Mouse (Mus musculus): ENCODE measurements around the gene Abcc1.

Gene Abcc1

DNA sequence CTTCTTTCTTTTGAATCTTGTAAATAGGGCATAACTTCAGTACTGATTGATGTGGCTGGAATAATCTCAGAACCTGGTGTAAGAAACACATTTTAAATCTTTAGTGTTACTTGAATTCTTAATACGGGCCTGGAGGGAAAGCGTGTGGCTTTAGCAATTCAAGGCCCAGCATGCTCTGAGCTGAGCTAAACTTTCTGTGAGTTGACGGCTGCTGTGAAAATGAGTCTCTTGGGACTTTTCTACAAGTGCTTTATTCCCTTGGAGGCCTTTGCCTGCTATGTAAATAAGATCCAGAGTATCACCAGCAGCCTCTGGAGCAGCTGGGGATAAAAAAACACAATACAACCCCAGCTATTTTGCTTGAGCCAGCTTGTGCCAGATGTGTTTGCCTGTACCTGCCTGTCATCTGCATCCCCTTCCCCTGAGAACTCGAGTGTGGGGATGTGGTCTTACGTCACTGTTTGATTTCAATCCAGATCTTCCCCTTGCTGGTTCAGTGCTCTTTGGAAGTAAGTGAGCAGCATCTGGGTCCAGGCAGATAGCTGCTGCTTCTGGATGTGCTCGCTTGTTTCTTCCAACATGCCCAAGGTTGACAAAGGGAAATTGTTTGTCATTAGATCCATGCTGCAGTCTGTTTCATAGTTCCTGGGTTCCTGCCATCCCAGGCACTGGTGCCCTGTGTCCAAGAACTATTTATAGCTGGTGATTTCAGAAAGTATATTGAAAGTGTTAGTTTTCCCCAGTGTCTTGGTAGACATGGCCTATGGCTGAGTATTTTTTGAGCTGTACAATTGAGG lies 82.9 kb downstream of the Abcc1 start:
- no peak for DNase-seq

DNA sequence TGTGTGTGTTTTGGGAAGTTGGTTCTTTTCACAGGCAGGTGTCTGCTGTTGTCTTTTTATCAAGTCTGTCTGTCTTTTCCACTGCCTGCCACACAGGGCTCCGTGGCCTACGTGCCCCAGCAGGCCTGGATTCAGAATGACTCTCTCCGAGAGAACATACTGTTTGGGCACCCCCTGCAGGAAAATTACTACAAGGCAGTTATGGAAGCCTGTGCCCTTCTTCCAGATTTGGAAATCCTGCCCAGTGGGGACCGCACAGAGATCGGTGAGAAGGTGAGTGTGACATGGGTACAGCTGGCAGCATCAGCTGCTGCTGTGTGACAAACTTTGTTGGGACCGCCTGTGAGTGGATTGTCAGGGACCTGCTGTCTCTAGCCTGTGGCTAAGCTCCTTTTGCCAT lies 83.8 kb downstream of the Abcc1 start:
- DNase-seq, result no peak

DNA sequence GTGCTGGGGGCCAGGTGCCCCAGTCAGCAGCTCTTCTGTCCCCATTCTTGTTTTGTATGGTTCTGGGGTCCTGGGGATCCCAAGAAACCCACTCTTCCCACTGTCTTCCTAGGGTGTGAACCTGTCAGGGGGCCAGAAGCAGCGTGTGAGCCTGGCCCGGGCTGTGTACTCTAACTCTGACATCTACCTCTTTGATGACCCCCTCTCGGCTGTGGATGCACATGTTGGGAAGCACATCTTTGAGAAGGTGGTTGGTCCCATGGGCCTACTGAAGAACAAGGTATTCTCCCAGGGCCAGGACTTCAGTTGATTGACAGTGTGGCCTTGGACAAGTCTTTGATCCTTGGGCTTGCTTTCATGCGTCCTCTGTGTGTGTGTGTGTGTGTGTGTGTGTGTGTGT lies 86.0 kb downstream of the Abcc1 start:
- no peak for DNase-seq

DNA sequence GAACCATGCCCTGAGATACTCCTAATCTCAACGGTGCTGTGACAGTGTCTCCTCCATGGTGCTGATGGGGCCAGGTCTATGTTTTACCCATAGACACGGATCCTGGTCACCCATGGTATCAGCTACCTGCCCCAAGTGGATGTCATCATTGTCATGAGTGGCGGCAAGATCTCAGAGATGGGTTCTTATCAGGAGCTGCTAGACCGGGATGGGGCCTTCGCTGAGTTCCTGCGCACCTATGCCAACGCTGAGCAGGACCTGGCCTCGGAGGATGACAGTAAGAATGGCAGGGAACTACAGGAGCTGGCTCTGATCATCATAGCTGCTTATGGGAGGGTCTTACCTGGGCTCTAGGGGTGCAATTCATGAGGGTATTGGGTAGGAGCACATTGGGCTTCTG lies 86.9 kb downstream of the Abcc1 start:
- no peak for DNase-seq

DNA sequence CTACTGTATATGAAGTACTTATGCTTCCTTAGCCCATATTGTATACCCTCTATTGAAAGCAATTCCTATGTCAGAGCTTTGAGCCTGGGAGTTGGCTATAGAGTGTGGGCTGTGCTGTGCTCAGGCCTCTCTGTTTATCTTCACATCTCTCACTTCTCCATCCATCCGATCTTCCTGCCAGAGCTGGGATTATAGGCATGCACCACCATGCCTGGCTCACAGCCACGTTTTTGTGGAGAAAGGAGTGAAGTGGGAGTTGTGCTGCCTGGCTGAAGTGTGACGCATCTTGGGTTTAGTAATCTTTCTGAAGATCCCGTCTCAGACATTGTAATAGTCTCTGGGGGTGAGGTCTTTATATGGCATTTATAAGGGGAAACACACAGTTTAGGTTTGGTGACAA lies 88.5 kb downstream of the Abcc1 start:
- no peak for DNase-seq

DNA sequence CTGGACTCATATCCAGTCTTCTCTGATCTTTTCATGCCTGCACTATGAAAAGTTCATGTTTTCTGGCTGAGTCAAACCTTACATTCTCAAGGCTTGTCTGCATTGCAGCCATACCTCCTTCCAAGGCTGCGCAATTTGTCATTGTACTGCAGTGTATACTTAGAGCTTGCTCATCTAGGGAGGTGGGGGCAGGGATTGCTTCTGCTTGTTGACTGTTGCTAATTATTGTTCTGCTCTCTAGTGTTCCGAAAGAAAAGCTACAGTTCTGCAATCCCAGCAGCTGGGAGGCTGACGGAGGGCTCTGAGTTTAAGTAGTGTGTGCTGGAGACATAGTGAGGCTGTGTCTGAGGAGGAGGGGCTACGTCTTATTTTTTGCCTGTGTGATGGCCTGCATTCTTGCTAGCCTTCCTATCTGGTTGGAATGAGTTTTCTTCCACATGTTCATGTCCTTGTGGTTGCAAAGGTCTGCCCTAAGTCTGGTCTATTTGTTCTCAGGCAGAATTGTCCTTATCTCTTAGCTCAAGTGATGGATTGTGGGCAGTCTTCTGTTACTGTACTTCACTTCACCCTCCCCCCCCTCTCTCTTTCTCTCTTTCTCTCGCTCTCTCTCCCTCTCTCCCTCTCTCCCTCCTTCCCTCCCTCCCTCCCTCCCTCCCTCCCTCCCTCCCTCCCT lies 90.2 kb downstream of the Abcc1 start:
- no peak for DNase-seq

DNA sequence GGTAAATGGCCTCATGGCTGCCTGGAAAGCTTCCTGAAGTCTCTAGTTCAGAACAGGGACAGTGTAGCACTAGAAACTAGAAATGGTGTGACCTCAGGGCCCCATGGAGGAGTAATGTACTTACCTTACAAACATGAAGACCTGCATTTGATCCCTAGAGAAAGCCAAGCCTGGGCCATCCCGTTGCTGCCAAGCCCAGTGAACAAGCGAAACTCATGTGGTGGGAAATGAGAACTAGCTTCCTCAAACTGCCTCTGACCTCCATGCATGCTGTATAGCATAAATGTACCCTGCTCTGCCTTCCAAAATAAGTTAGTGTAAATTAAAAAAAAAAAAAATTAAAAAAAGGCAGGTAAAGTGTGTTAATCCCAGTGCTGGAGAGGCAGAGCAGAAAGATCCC lies 101.2 kb downstream of the Abcc1 start:
- DNase-seq, result no peak

DNA sequence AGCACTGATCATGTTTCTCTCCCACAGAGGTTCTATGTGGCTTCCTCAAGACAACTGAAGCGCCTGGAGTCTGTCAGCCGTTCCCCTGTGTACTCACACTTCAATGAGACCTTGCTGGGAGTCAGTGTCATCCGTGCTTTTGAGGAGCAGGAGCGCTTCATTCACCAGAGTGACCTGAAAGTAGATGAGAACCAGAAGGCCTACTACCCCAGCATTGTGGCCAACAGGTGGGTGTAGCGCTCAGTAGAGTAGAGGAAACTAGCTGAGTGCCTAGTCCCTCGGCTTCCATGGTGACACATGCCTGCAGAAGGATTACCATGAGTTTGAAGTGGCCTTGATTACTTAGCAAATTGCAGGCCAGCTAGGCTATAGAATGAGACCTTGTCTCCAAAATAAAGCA lies 103.7 kb downstream of the Abcc1 start:
- no peak for DNase-seq

DNA sequence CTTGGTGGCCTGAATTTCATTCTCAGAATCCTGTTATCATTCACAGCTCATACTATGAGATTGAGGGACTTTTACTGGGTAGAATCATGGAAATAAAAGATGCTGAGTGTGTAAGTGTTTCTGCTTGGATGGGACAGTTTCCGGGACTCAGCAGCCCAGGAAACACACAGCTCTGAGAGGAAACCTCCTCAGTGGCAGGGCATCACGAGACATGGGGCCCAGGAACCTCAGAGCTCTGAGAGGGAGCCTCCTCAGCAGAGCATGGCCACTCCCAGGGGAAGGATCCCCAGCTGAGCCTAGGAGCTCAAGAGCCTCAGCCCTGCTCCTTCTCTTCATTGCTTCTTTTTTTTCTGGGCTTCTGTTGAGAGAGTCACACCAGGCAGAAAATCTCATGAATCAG lies 107.0 kb downstream of the Abcc1 start:
- DNase-seq, result no peak

DNA sequence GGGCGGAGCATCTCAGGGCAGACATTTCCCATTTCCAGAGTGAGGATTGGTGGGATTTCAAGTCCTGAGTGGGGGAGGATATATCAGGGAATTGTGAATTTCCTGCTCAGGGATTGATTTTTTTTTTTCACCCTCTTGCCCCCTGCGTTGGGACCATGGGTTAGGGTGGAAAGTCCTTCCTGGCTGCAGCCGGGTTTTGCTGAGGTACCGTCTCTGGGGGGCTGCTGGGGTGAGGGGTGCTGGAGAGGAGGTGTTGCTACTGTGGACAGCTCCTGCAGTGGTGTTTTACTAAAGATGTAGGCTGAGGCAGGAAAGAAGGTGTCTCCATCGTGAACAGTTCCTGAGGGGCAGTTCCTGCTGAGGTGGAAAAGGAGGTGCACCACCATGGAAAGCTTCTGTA lies 107.5 kb downstream of the Abcc1 start:
- DNase-seq, result no peak

DNA sequence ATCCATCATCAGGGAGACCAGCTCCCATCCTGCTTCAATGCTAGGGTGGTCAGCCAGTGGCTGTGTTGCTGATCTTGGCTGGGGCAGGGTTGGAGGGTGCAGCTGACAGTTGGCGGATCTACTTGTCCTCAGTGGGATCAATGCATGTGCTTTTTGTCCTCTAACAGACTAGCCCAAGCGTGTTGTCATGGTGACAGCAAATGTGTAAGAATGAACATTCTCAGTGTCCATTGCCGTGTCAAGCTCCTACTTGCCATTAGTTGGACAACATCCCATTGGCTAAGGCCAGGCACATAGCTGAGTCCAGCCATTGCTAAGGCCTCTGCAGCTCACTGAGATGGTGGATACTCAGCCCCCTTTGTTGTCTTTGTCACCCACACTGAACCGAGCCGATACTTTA lies 110.8 kb downstream of the Abcc1 start:
- DNase-seq, result no peak

DNA sequence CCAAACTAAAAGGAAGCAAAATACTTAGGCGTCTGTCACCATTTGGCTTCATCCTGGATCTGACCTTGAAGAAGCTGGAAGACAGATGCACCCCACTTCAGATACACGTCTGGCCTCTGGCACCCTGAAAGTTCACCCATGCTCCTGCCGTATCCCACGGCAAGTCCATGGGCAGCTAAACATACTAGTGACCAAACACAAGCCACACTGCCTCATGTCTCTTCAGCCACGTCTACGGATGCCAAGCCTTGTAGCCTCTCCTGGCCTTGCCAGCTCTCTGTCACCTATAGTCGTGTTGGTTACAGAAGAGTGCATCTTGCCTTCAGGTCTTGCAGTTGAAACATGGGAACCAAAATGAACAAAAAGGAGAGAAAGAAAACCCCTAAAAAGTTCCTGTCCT lies 112.3 kb downstream of the Abcc1 start:
- DNase-seq, result no peak

DNA sequence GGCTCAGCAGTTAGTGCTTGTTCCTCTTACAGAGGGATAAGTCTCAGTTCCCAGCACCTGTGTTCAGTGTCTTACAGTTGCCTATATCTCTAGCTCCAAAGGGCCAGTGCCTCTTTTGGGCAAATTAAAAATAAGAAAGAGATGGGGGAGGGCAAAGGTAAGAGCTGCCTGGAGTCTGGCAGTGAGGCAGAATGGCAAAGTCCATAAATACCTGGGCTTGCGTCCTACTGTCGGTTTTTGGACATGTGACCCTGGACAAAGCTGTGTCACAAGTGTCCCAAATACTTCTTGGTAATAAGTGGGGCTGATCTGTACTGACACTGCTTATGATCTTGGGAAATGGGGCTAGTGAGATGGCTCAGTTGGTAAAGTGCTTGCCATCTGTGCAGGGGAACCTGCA lies 113.6 kb downstream of the Abcc1 start:
- DNase-seq, result no peak

DNA sequence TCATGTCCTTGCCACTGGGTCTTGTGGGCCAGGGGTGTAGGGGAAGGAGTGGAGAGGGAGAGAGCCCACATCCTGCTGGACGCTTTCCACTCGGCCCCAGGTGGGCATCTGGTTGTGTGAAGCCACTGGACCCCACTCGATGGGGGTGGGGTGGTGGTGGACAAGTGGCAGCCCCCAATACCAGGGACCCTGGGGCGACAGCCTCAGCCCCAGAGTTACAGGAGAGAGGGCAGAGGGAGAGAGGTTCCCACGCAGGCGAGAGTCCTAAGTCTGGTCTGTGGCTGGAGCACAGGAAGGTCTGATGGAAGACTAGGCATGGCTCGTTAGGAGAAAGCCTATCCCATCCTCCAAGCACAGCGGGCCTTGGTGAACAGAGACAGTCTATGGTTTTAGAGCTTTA lies 114.7 kb downstream of the Abcc1 start:
- DNase-seq, result no peak

DNA sequence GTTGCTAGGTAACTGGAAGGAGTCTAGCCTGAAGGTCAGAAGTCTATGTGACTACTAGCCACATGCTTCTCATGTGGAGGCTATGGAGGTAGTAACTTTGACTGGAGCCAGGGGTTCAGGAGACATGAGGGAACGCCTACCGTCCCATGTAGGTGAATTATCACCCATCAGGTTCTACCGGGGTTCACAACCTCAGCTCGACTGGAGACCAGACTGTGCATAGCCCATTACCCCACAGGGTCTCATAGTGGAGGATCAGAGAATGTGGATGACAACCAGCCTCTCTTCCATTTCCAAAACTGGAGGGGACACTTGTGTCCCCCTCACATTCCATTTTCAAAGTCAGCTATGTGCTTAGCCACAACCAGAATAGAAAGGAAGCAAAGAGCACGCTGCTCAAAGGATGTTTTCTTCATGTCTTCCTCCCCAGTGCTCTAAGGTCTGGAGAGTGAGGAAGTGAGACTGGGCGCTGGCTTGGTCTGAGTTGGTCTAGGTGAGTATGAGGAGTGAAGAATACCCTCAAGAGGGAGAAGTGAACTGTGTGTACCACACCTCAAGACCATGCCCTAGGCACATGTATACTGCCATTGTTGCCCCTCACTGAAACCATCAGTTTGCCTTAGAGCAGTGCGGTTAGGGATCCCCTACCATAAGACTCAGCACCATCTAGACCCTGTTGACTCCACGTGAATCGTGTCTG lies 115.5 kb downstream of the Abcc1 start:
- no peak for DNase-seq

DNA sequence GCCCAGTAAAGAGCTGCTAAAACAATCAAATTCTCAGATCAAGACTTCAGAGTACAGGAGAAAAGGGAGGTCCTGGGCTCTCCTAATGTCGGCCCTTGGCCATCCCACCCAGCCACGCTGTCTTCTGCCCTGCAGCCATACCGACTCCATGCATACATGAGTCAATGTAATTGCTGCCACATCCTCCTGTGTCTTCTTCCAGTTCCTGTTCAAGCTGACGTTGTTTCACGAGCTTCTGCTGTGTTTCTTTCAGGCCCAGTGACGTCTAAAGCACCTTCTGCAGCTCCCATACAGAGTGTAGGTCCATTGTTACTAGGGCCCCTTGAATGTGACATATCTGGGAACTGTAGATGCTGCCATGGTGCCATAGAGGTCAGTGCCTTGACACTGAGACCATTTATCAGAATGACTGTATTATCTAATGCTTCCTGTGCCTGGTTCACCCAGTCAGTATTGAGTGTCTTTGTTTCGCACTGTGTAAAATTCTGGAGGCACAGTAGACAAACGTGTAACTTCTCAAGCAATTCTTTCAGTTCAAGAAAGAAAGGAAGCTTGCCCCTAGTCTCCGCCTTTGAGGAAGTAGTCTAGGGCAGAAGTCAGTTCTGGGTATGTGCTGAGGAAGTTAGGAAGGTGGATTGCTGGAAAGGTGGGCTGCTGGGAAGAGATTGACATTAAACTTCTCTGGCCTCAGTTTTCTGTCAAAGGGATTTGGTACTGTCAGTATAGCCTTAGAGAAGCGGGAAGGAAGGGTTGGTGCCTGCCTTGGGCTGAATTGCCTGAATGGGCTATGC lies 116.3 kb downstream of the Abcc1 start:
- no peak for DNase-seq

DNA sequence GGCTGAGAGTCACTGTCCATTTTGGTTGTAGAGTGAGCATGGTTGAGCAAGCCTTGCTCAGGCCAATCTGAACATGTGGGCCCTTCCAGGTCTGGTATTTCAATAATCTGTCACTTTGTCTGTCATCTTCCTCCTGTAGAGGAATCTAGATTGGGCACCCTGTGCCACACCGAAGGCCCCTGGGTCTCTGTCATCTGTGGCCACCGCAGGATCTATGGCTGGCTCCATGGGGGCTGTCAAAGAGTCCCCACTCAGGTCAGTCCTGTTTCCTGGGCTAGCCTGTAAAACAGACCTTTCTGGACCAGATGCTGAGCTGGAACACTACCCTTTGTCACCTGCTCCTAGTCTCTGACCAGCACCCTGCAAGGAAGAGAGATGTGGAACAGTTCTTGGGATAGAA lies 118.3 kb downstream of the Abcc1 start:
- DNase-seq, result no peak

DNA sequence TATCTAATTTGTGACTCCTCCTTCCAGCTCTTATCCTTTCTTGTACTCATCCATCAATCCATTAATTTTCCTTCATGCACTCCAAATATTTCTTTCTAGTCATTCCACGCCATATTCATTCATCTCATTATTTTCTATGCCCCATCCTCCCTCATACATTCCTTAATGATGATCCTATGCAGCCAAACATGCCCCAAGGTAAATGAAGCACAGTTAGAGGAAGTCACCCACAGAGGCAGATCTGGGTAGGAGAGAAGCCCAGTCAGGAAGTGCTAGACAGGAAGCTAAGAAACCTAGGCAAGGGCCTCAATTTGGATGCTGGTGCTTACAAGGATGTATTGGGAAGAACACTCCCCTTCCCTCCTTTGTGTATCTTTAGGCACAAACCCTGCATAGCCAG lies 121.9 kb downstream of the Abcc1 start:
- no peak for DNase-seq

DNA sequence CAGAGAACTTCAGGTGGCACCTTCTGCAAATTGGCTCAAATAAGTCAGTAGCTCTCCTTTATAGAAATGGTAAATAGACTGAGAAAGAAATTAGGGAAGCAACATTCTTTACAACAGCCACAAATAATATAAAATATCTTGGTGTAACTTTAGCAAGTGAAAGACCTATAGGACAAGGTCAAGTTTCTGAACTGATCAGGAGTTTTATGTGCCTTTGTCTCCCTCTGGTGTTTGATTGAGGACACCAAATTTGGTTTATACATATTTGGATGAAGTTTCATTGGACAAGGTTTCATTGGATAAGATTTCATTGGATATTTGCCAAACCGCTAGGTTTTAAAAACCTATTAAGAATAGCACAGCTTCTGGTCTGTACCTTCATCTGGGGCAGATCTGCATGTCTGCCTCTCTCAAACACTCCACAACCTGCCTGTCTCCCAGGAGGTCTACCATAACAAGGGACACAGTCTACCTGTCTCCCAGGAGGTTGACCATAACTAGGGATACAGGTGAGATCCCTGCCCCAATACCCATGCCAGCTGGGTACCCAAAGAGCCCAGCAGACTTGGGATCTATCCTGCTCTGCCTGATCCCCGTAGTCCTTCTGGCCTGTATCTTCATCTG lies 132.2 kb downstream of the Abcc1 start:
- no peak for DNase-seq

DNA sequence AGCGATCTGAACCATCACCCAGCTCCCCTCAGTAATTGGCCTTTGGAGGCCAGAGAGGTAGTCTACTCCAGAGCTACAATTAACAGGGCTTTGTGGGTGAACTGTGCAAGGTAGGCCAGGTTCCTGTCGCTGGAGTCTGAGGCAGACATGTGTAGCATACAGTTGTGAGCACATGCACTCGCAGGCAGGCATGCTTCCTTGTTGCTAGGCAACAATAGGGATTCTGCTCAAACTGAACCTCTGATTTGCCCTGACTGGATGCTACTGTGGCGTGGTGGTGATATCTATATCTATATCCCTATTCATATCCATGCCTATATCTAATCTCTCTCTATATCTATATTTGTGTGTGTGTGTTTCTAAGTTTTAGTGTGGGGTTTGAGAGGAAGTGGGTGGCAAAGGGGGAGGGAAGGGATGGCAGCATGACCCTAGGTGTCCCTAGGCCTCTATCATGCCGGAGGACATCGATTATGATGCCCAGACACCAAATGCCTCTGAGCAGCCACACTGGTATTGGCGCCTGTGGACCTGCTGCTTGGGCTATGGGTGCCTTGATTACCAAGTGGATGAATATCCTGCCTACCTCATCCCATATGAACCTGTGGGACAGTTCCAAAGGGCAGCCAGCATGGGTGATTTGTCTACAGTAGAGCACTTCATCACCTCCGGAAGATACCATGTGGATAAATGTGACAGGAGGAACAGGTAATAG lies 140.4 kb downstream of the Abcc1 start:
- no peak for DNase-seq

DNA sequence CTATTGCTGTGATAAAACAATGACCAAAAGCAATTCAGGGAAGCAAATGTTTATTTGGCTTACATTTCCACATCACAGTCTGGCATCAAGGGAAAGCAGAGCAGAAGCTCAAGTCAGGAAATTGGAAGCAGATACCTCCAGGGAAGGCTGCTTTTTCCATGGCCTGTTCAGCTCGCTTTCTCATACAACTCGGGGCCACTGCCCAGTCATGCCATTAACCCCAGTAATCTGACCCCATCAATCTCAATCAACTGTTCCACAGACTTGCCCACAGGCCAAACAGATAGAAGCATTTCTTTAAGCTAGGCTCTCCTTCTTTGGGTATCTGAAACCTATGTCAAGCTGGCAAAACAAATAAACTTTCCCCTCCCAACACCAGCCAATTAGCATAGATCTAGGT lies 145.1 kb downstream of the Abcc1 start:
- DNase-seq, result no peak

All from thymus, postnatal 25 days (tissue).